ENCODE assay signal across 8 mouse cellular contexts in the genomic region with DNA sequence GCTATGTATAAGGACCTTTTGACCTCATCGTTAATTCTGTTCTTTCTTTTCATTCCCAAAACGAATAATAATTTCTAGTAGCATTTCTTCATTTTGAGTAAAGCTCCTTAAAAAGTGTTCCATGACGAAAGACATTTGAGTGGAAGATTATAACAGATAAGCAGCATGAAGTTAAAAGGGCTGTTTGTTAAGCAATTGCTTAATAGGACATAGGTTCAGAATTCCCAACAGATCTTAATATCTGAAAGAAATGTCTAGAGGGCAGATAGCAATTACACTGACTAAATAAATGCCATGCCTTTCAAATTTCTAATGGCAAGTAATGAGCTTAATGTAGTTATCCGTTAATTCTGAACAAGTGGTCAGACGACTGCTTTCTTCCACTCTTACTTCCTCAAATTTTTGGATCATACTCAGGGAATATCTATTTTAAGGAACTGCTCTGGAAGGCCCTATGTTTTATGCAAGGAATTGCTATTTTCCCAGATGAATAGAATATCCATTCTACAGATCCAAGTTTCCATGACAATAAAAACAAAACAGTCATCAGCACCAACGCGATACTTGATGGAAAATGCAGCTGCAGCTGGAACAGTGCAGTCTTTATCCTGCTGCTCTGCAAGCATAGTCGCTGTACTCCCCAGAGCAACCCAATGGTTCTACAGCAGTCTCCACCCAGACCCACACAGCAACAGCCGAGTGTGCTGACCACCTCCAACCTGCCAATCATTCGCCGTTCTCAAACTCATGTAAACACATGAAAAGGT.
DNase-seq lines count a peak whose midpoint lies in the region; ATAC-seq lines count a peak whose summit lies in the region.

No protein-coding gene starts in this region.

- DNase-seq in kidney, postnatal 10 days = peak; percentile 18
- no peak for DNase-seq in kidney, adult 8-10 months
- peak; percentile 33 to 34 for DNase-seq in left cerebral cortex, adult 9 months (ENCODE audit: low spot score in 2 of 2)
- DNase-seq in right cerebral cortex, postnatal 4 days = peak; percentile 19
- DNase-seq in adrenal gland, adult 2 months = no peak
- no peak for DNase-seq in spleen, postnatal 10 days (ENCODE audit: low spot score in 2 of 2)

- no peak overlapping the region for H3K4me3 ChIP-seq in embryonic facial prominence, embryonic 15.5 days (replicated peaks)
- H3K4me3 ChIP-seq in heart, embryonic 14.5 days (ENCODE audit: control insufficient read depth in 1 of 2, insufficient read depth in 1 of 2, low read depth in 1 of 2, low read length in 2 of 2) = no peak overlapping the region

- H3K4me2 ChIP-seq in embryonic facial prominence, embryonic 15.5 days (replicated peaks) = no peak overlapping the region; the same call in 1 of the 2 replicates
- peak overlapping the region; percentile 29; the same call in 1 of the 2 replicates for H3K4me2 ChIP-seq in heart, embryonic 14.5 days (ENCODE audit: low read length)

- H3K27me3 ChIP-seq in embryonic facial prominence, embryonic 15.5 days = no peaks in the 10 kb centered on the region
- H3K27me3 ChIP-seq in heart, embryonic 14.5 days (ENCODE audit: control insufficient read depth, insufficient read depth, low read length) = no peaks in the 10 kb centered on the region

- ATAC-seq in embryonic facial prominence, embryonic 15.5 days (ENCODE audit: insufficient number of reproducible peaks, low FRiP score, low TSS enrichment, low read depth) = peak; percentile 69; the same call in 1 of the 2 replicates
- ATAC-seq in heart, embryonic 14.5 days (ENCODE audit: insufficient number of reproducible peaks, insufficient read depth, low FRiP score, low read depth) = peak; percentile 56; the same call in 1 of the 2 replicates

- H3K36me3 ChIP-seq in embryonic facial prominence, embryonic 15.5 days = no peaks in the 10 kb centered on the region
- 0 out of 2 replicates have a peak, but pooled peaks cover 3% of the 10 kb centered on the region for H3K36me3 ChIP-seq in heart, embryonic 14.5 days (ENCODE audit: control insufficient read depth, insufficient read depth, low read length)

- H3K4me1 ChIP-seq in embryonic facial prominence, embryonic 15.5 days = 0 out of 2 replicates have a peak, but pooled peaks cover 7% of the 10 kb centered on the region
- H3K4me1 ChIP-seq in heart, embryonic 14.5 days (ENCODE audit: control insufficient read depth in 2 of 2, insufficient read depth in 2 of 2, low read length in 2 of 2) = peaks cover 2 to 12% of the 10 kb centered on the region in 2 experiments

- 34% methylated on average over 11 of the region's 11 CpGs for WGBS in embryonic facial prominence, embryonic 15.5 days
- 70% methylated on average over 11 of the region's 11 CpGs for WGBS in heart, embryonic 14.5 days

- no peak overlapping the region for H3K9ac ChIP-seq in embryonic facial prominence, embryonic 15.5 days
- H3K9ac ChIP-seq in heart, embryonic 14.5 days (ENCODE audit: low read length) = no peak overlapping the region

- peak overlapping the region; percentile 68; the same call in 1 of the 2 replicates for H3K27ac ChIP-seq in embryonic facial prominence, embryonic 15.5 days (replicated peaks)
- peak overlapping the region; percentile 28 to 41; a peak in 3 of 4 replicates for H3K27ac ChIP-seq in heart, embryonic 14.5 days (replicated peaks in 1 of 2; ENCODE audit: control insufficient read depth in 1 of 2, insufficient read depth in 1 of 2, low read depth in 2 of 2, low read length in 2 of 2)

- no peaks in the 10 kb centered on the region for H3K9me3 ChIP-seq in embryonic facial prominence, embryonic 15.5 days (replicated peaks)
- no peaks in the 10 kb centered on the region for H3K9me3 ChIP-seq in heart, embryonic 14.5 days (ENCODE audit: control insufficient read depth, low read length)

Comparison
In these comparisons a context has a peak if more than half of its experiments do, and no peak if none do; other contexts are left out.
1. DNase-seq: peak in kidney, postnatal 10 days (single experiment), left cerebral cortex, adult 9 months (2 of 2) and right cerebral cortex, postnatal 4 days (single experiment); none in kidney, adult 8-10 months (0 of 2), adrenal gland, adult 2 months (single experiment) and spleen, postnatal 10 days (0 of 2).